Mouse (Mus musculus) megakaryocyte, embryonic 14.5 days (primary cell): ENCODE measurements around the gene Ptges. TPM values are rescaled to one million over a fixed set of nuclear protein-coding genes. Genes with fewer than 3 reads are reported as not detected.

Source experiments
- H3K27me3 ChIP-seq: replicated peaks from 2 replicates; pipeline ENCODE3; 2012; ENCODE audit warnings: inconsistent platforms
- H3K36me3 ChIP-seq: replicated peaks from 2 replicates; pipeline ENCODE3; 2012; ENCODE audit warnings: low read length, inconsistent platforms, mixed read lengths
- H3K4me1 ChIP-seq: 2 replicates; pipeline ENCODE4 v1.6.1; 2012; ENCODE audit warnings: inconsistent platforms
- H3K4me3 ChIP-seq: replicated peaks from 2 replicates; pipeline ENCODE3; 2012; ENCODE audit warnings: moderate library complexity, mild to moderate bottlenecking, inconsistent platforms
- H3K9me3 ChIP-seq: 2 replicates; pipeline ENCODE4 v1.6.1; 2012; ENCODE audit warnings: inconsistent platforms
- FLI1 ChIP-seq: IDR thresholded peaks from 2 replicates; pipeline ENCODE4 v1.6.1; 2012; ENCODE audit warnings: low read length, inconsistent platforms, mixed read lengths
- GATA1 ChIP-seq: IDR thresholded peaks from 3 replicates; pipeline ENCODE4 v1.6.1; 2012; ENCODE audit warnings: mixed read lengths, low read length, inconsistent platforms, borderline replicate concordance
- polyA plus RNA-seq: library from polyadenylated mRNA; stranded (reverse); fragments of >175 nt; gene quantifications from 2 replicates; pipeline ENCODE4 v1.2.3, GENCODE M21; 2012; ENCODE audit warnings: low replicate concordance; ENCODE audit not compliant: insufficient read depth

Gene Ptges
- 0.31 TPM in 1 of 2 replicates, not detected in the other for polyA plus RNA-seq

- Histone ChIP-seq H3K27me3 (peaks cover 13% of the 10 kb centered on the region), H3K4me1 (peaks cover 57% of the 10 kb centered on the region), H3K9me3 (no peaks in the 10 kb centered on the region), H3K4me3 (peak within 1 kb of the TSS; percentile 92), H3K36me3 (peaks cover 7% of the 10 kb centered on the region)
- TF ChIP-seq FLI1: no peak
Measured at GRCm38 (mm10) chr2:30929483-30930045, at the start of gene Ptges. Gene Ptges (minus strand): TSS chr2:30929863.

- no peaks in the 10 kb centered on the region for H3K9me3 ChIP-seq
- H3K36me3 ChIP-seq: peaks cover 66% of the 10 kb centered on the region
- peak; percentile 15; the same call in 1 of the 2 replicates for TF ChIP-seq FLI1
- no peak for TF ChIP-seq GATA1
- peaks cover 43% of the 10 kb centered on the region for H3K4me1 ChIP-seq
- H3K4me3 ChIP-seq: peak within 1 kb of the TSS; percentile 100
- H3K27me3 ChIP-seq: no peaks in the 10 kb centered on the region
Measured at GRCm38 (mm10) chr2:30967352-30968327, 38.0 kb upstream of the Ptges start, which contains the start of gene Tor1a. Gene Tor1a (minus strand): TSS chr2:30967933.

- Histone ChIP-seq H3K4me3 (peak overlapping the region; percentile 100), H3K4me1 (peaks cover 46% of the 10 kb centered on the region), H3K27me3 (no peaks in the 10 kb centered on the region), H3K36me3 (peaks cover 69% of the 10 kb centered on the region), H3K9me3 (no peaks in the 10 kb centered on the region)
- no peak for TF ChIP-seq GATA1
- no peak for TF ChIP-seq FLI1
Measured at GRCm38 (mm10) chr2:30966826-30967225, 37.2 kb upstream of the Ptges start.

- TF ChIP-seq GATA1 (no peak), FLI1 (no peak)
- Histone ChIP-seq H3K27me3 (no peaks in the 10 kb centered on the region), H3K36me3 (peaks cover 73% of the 10 kb centered on the region), H3K4me3 (peak overlapping the region; percentile 16), H3K9me3 (no peaks in the 10 kb centered on the region), H3K4me1 (peaks cover 46% of the 10 kb centered on the region)
Measured at GRCm38 (mm10) chr2:30965627-30966026, 36.0 kb upstream of the Ptges start.

GRCm38 (mm10) chr2:30962570-30963254 lies 33.0 kb upstream of the Ptges start:
- H3K4me1 ChIP-seq: peaks cover 46% of the 10 kb centered on the region
- no peak for TF ChIP-seq GATA1
- TF ChIP-seq FLI1: no peak
- H3K9me3 ChIP-seq: no peaks in the 10 kb centered on the region
- no peak overlapping the region for H3K4me3 ChIP-seq
- no peaks in the 10 kb centered on the region for H3K27me3 ChIP-seq
- H3K36me3 ChIP-seq: peaks cover 90% of the 10 kb centered on the region

DNA sequence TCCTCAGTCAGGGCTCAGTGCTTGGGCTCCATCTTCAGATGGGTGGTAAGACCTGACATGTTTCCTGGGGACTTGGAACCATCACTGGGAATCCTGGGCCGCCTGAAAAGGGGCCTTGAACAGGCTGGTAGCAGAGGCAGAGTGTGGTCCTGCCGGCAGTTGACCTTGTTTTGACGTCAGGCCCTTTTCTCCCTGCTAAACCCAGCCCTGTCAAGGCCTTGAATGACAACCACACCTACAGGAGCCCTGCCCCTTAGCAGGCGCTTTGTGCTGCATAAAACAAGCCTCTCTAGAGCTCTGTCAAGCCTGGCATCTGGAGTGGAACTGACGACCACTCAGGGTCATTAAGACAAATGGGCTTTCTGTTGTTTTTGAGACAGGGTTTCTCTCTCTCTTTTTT lies 30.2 kb upstream of the Ptges start:
- TF ChIP-seq FLI1 (no peak), GATA1 (no peak)
- Histone ChIP-seq H3K36me3 (peaks cover 100% of the 10 kb centered on the region), H3K4me1 (peaks cover 41% of the 10 kb centered on the region), H3K4me3 (no peak overlapping the region), H3K27me3 (no peaks in the 10 kb centered on the region), H3K9me3 (no peaks in the 10 kb centered on the region)

DNA sequence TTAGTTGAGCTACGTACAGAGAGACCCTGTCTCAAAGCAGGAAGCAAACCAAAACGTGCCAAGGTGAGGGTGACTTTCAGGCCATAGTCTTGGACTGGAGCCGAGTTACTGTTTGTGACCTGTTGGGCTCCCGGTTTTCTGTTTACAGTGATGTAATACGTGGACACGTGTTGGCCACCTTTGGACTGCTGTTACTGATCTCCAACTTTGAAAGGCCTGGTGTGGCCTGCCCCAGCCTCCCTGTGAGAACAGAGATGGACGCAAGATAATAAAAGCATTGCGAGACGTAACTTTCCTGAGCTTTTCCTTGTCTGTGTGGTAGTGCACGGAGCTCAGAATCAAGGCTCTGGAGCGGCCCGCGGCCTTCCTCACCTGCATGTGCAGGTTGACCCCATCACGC lies 29.1 kb upstream of the Ptges start:
- Histone ChIP-seq H3K4me3 (no peak overlapping the region), H3K9me3 (no peaks in the 10 kb centered on the region), H3K4me1 (peaks cover 43% of the 10 kb centered on the region), H3K27me3 (no peaks in the 10 kb centered on the region), H3K36me3 (peaks cover 92% of the 10 kb centered on the region)
- TF ChIP-seq FLI1: no peak
- no peak for TF ChIP-seq GATA1

DNA sequence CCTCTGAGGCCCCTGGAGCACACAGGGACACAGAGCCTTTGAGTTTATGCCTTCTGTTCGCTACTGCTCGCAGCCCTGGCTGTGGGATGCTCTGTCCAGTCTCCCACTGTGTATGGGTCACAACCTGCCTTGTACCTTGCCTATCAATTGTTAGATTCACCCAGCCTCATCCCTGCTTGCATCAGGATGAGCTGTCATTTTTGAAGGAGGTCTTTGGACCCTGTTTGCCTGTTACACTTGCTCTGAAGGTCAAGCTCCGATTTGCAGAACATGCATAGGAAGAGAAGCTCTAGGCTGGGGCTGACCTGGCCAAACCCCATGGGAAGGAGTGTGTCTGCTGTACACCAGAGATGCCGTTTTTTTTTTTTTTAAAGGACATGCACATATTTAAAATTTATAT lies 27.8 kb upstream of the Ptges start:
- Histone ChIP-seq H3K9me3 (no peaks in the 10 kb centered on the region), H3K4me3 (no peak overlapping the region), H3K4me1 (peaks cover 39% of the 10 kb centered on the region), H3K36me3 (peaks cover 80% of the 10 kb centered on the region), H3K27me3 (no peaks in the 10 kb centered on the region)
- no peak for TF ChIP-seq GATA1
- no peak for TF ChIP-seq FLI1

- TF ChIP-seq GATA1: no peak
- no peak for TF ChIP-seq FLI1
- Histone ChIP-seq H3K4me1 (peaks cover 42% of the 10 kb centered on the region), H3K36me3 (peaks cover 53% of the 10 kb centered on the region), H3K9me3 (no peaks in the 10 kb centered on the region), H3K27me3 (no peaks in the 10 kb centered on the region), H3K4me3 (peak overlapping the region; percentile 97)
Measured at GRCm38 (mm10) chr2:30954797-30955196, 25.1 kb upstream of the Ptges start.
